Mouse (Mus musculus): ENCODE measurements around the gene S100pbp.

Gene S100pbp

DNA sequence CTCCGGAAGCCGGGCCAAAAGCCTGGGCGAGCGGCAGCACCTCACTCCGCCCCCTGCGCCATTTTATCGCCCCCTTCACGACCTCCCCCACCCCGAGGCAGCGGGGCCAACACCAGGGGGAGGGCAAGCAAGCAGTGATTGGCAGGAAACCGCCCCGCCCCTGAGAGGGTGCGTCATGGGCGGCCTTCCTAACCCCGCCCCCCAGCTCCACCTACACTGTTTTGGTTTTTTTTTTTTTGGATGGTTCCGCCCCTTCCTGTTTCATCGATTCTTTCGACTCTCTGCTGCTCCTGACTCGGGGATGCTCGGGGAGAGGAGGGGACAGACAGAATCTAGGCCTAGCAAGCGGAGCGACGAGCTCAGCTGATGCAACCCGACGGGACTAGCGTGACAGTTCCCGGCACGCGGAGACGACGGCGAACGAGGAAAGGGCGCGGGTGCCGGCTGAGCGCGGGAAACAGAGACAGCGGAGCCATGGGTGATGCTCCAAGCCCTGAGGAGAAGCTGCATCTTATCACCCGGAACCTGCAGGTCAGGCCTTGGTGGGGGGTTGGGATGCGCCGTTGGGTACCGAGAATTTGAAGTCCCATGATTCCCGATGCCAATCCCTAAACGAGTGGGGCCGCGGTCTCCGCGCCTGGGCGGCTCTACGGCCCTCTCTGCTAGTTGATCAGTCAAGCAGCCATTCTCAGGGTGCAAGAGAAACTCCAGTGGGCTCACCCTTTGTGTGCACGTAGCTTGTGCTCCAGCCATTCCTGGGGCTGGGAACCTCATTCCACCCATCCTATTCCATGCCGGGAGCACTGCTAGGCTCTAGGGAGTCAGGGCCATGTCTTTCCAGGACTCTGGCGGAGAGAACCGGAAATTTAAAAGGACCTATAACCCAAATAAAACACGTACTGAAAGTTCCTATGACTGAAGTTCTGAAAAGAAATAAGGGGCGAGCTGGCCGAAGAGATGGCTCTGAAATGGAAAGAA lies at the start of gene S100pbp, which contains the start of gene Yars:
Gene S100pbp, minus strand, starts transcription at position 186 of the 978 bp plus-strand sequence.
Gene Yars, plus strand, starts transcription at position 219 of the 978 bp plus-strand sequence.
- peak; percentile 99 for DNase-seq (ENCODE audit: low spot score)

DNA sequence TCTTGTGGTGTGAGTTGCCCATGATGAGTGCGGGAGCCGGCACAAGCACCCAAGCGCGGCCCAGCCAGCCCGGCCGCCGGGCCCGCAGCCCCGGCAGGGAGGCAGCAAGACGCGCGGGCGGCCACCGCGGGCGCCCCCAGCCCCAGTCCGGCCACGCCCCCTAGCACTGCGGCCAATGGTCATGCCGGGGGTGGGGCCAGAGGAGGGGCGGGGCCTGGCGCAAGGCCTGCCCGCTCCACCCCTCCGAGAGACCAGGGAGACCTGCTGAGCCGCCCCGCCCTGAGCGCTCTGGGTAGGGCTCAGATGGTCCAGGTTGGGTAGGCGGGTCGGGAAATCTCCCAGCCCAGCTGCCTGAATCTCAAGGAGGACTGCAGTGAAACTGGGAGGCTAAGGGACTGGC lies 49.5 kb upstream of the S100pbp start:
- peak; percentile 90 for DNase-seq (ENCODE audit: low spot score)

DNA sequence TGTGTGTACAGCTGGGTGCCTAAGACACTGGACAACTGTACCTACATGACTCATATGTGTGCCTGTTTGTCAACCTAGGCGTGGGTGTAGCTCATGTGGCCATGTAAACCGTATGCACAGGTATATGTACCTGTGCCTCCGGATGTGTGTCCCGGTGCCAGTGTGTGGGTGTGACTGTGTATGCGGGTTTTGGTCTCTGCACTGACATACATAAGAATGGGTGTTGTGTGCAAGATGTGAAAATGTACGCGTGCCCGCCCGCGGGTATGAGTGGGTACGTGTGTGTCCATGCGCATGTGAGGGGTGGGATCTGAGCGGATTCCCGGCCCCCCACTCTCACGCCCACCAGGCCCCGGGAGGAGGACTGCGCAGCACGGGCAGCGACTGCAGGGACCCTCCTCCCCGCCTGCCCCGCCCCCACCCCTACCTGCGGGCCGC lies 49.1 kb upstream of the S100pbp start:
- DNase-seq (ENCODE audit: low spot score), result peak; percentile 42

DNA sequence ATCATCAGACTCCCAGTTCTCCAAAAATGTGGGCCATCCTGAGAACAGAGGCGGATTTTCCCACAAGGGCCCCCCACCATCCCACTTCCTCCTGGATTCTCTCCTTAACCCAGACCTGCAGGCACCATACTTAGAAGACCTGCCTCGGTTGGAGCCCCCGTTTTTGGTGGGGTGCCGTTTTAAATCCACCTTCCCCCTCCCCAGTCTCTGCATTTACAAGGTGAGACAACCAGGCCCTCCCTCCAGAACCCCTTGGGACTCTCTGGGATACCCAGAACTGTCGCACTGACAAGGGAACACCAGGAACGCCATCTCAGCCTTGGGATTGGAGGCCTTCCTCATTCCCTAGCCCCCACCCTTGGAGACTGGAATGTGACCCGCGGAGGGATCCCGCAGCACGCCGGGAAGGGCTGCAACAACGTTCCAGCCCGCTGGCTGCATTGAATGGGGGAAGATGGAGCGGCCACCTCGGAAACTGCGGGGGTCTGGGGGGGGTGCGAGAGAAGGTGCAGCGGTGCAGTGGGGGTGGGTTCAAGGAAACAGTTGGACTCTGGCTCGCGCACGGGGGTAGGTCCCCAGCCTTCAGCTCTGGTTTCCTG lies 48.4 kb upstream of the S100pbp start:
- DNase-seq (ENCODE audit: low spot score), result peak; percentile 76

DNA sequence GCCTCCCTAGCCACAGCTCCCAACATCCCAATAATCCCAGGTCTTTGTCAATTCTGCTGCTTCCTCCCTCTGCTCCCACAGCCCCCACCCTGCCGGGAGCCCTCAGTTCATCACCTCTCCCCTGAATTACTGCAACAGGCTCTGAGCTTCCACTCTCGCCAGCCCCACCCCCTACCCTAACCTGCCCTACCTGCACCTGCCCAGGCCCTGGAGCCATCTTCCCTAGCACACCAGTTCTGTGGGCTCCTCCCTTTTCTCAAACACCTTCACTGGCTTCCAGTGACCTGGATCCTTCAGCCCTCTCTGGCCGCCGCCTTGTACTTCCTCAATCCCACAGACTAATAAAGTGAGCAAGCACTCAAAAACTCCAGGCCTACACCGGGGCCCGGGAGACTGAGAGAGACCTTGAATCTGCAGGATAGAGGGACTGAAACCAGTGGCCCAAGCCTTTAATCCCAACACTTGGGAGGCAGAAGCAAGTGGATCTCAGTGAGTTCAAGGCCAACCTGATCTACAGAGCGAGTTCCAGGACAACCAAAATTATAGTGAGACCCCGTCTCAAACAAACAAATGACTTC lies 46.8 kb upstream of the S100pbp start:
- no peak for DNase-seq (ENCODE audit: low spot score)

DNA sequence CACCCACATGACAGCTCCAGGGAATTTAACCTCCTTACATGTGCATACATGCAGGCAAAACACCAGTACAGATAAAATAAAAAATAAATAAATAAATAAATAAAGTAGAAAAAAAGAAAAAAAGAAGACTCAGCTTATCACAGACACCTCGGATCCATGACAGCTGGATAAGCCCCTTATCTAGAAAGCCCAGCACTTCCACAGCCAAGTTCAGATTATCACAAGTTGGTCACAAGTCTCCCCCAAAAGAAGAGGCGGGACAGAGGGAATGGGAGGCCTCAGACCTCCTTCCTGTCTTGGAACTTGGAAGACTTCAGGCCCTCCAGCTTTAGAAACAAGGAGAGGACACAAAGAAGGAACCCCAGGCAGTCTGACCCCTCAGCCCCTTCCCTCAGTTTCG lies 45.6 kb upstream of the S100pbp start:
- DNase-seq (ENCODE audit: low spot score), result no peak

DNA sequence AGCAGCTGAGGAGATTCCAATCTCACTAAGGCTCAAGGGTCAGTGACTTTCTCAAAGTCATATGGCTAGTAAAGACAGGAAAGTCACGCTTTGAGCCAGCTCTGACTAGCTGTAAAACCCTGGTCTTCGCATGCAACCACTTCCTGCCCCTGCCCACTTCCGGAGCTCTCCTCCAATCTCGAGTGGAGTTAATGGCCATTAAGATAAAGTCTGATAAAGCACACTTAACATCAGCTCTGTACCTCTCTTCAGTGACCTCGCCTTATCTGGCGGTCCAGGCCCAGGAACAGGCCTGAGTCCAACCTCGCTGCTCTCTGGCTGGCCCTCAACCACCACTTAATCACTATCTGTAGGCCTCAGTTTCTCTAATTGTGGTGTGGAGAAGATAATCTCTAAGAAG lies 45.0 kb upstream of the S100pbp start:
- no peak for DNase-seq (ENCODE audit: low spot score)

DNA sequence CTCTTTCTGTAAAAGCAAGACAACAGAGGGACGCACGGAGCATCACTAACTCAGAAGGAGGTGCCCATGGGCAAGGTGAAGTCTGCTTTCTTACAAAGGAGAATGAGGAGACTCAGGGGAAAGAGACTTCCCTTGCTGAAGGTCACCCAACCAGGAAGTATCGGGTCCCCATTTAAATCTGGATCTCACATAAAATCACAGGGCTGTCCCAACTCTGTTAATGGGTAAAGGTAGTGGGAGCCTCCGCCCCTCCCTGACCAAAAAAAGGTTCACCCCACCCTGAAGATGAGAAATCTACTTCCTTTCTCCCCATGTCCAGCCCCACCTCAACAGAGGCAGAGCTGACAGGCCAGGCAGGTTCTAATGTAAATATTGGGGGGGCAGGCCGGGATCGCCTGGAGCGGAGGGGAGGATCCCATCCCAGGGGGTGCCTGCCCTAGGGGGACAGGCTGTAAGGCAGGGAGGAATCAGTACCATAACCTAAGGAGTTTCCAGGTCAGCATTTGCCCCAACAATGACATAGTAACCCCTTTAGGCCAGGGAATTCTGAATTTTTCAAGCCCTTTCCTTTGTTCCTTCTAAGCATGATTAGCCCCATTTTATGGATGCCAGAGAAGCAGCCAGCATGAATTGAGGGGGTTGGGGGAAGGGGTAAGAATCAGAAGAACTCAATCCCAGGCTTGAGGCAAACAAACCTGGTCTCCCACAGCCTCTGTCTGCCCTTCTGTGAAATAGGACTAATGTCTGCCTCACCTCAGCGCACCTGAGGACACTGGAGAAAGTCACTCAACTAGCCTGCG lies 43.2 kb upstream of the S100pbp start:
- DNase-seq (ENCODE audit: low spot score), result no peak

DNA sequence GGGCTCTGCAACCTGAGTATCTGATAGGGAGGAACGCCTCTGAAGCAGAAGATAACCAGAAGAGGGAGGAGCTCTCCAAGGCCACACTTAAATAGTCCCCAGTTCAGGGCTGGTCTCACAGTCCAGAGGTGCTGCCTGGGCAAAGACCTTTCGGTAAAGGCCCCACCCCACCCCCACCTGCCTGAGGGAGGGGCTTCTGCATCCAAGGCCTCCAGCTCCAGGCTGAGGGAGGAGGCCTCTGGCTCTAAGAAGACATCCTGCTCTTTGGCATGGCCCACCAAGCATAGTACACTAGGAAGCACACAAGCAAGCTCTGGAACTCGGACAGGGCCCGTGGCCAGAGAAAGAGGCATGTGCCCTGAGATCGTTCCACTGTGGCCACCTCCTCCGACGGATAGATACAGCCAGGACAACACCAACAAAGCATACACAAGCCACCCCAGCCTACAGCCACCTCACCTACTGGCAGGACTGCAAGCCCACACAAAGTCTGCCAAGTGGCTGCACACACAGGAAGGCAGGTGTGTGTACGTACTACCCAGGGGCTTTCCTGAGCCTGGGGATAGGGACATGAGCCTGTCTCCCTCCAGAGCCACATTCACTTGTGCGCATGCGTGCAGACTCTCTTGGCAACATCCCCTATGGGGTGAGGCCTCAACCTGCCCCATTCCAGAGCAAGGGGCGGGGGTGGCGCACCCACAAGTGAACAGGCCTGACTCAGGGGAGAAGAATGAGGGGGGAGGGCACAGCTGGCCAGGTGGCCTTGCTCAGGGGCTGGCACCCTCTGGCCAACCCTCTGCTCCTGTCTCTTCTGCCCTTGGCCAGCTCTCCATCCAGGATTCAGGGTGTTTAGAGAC lies 42.3 kb upstream of the S100pbp start:
- DNase-seq (ENCODE audit: low spot score), result no peak

DNA sequence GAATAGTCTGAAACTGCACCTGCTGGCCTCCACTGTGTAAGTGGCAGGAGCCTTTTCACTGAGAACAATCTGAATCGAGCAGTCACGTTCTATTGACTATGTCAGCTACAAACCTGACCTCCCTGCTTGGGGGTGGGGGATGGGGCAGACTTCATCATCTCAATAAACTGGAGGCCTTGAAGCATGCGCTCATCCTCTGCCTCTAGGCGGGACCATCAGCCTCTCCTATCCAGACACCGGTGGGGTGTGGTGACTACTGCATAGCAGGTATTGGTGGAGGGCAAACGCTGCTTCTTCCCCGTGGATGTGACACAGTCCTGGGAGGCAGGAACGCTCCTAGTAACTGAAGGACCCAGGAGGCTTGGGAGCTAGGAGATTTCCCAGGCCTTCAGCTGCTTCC lies 41.4 kb upstream of the S100pbp start:
- no peak for DNase-seq (ENCODE audit: low spot score)

DNA sequence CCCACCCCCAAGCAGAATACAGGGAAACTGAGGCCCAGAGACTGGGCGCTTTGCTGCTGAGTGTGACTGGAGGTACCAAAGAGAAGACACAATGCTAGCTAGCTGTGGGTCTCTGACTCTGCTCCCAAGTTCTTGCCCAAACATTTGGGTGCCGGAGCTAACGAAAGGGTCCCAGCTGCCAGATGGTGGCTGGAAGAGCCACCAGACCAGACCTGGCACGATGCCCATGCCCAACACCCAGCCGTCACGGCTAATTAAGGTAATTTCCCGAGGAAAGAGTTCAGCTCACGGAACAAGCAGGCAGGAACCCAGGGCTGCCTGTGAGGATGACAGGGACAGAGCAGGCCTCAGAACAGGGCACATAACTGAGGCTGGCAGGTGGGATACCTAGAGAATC lies 38.5 kb upstream of the S100pbp start:
- DNase-seq (ENCODE audit: low spot score), result no peak

DNA sequence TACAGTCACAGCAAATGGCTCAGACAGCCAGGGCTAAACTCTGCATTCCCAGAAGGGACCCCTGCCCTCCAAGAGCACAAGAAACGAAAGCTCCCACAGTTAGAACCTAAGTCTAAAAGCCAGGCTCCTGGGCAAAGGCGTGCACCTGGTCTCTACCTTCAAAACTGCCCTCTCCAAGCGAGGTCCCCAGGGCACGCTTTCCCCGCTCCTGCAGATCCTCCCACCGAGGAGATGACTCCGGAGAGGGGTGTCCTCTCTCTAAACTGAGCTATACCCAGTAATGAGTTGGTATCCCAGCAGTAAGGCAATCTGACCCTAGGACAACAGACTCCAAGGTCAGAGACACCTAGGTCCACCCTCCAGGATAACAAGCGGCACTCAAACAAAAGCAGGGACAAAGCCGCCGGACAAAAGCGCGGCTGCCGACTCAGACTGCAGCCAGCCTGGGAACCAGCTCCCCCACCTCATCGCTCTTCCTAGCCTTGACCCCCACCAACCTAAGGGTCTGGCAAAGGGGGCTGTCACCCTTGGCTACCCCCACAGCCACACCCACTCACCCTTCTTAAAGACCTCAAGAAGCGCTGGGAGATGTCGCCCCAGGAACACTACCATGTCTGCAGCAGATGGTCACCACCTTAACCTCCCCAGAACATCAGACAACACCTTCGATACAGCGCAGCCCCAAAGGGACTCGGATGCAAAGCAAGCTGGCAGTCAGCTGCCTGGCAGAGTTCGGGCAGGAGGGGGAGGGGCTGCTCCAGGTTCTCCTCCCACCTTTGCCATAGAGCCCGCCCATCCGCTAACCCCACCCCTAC lies 37.9 kb upstream of the S100pbp start:
- no peak for DNase-seq (ENCODE audit: low spot score)

DNA sequence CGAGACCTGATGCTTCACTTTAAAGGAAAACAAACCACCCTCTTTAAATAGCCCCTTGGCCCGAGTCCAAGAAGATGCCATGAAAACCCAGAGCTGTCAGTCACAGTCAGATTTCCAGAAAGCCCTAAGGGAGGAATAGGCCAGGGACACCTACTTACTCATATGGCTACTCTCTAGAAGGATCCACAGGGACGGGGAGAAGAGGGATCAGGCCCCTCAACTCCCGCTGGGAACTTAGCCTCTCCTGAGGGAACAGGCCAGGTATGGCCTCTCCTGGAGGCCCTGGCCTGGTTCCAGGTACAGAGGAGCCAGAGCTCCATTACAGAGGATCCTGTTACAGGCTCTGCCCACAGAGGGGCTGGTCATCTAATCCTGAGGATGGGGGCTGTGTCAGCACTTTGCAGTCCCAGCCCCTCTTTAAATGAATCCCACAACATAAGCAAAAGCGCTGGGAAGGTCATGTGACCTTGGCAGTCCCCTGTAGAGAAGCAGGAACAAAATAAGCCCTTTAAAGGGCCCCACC lies 37.0 kb upstream of the S100pbp start:
- DNase-seq (ENCODE audit: low spot score), result no peak

DNA sequence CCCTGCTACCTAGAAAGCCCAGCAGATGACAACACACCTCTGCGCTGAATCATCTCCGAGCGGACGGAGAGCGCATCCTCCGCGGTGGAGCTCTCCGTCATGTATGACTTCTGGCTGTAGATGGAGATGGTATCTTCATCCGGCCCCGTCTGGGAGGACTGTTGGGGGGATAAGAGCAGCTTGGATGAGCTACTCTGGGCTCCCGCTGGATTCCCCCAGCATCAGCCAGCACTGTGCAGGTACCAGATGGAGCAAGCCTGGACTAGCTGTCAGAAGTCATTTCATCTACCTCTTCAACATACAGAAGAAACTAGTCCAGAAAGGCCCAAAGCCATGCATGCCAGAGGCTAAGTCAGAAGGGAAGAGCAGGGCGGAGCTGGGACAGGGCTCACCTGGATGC lies 35.8 kb upstream of the S100pbp start:
- DNase-seq (ENCODE audit: low spot score), result no peak

DNA sequence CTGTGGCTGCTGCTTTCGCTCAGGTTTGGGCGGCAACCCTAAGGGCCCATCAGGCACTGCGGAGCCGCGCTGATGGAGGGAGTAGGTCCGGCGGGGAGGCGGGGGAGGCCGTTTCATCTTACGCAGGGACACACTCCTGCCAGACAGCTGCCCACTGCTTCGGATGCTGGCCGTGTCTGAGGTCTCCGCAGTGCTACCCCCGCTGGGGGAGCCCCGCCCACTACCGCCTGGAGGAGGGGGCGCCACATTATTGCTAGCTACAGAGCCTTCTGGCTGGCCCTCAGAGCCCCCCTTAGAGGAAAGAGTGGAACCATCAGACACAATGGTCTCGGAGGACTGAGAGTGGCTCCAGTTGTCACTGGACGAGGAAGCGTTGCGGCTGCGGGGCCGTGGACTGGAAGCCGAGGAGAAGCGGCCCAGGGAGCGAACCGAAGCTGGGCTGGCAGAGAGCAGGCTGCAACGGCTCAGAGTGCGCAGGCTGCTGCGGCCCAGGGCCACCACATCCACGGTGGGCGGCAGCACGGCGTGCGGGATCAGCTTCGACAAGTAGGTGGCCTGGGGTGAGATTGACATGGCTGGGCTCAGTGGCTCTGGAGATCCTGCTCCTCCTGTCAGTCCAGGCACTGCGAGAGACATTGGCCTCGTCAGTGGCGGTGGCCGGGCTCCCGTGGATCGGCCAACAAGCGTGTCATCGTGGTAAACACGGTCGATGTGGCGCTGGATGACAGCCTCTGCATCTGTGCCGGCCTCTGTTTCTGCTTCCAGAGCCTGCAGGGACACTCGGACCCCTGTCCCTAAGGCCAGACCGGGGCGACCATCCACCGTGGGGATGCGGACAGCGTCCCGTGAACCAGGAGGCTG lies 34.1 kb upstream of the S100pbp start:
- DNase-seq (ENCODE audit: low spot score), result peak; percentile 62

DNA sequence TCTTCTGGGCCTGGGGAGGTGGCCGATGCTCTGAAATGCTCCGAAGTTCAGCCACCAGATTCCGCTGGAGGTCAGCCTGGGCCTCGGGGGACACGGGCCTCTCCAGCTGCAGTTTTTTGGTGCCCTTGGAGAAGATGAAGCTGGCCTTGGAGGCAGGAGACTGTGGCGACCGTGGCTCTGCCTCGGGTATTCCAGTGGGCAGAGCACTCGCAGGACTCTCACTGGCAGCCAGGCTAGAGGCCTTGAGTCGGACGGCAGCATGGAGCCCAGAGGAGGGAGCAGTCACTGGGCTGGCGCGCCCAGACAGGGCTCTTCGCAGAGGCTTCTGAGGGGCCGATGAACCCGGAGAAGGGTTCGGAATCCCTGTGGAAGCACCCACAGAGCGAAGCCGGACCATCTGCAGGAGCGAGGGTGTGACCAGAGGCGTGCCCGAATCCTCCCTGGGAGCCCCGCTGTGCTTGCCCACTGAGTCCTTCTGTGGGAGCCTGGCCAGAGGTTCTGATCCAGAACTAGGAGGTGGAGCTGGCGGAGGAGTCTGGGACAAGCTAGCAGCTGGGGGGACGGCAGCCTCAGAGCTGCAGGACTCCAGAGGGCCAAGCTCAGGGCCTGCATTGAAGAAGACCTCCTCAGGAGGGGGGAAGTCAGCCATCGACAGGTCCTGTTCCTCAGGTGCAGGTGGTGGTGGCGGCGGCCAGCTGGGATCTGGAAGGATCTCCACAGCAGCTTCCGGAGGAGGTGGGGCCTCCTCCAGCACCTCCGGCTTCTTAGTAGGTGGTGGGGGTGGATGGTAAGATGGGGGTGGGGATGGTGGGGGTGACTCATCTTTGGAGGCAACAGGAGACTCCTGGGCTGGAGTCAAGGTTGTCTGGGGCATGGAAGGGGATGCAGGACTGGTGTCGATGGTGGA lies 32.7 kb upstream of the S100pbp start:
- no peak for DNase-seq (ENCODE audit: low spot score)

DNA sequence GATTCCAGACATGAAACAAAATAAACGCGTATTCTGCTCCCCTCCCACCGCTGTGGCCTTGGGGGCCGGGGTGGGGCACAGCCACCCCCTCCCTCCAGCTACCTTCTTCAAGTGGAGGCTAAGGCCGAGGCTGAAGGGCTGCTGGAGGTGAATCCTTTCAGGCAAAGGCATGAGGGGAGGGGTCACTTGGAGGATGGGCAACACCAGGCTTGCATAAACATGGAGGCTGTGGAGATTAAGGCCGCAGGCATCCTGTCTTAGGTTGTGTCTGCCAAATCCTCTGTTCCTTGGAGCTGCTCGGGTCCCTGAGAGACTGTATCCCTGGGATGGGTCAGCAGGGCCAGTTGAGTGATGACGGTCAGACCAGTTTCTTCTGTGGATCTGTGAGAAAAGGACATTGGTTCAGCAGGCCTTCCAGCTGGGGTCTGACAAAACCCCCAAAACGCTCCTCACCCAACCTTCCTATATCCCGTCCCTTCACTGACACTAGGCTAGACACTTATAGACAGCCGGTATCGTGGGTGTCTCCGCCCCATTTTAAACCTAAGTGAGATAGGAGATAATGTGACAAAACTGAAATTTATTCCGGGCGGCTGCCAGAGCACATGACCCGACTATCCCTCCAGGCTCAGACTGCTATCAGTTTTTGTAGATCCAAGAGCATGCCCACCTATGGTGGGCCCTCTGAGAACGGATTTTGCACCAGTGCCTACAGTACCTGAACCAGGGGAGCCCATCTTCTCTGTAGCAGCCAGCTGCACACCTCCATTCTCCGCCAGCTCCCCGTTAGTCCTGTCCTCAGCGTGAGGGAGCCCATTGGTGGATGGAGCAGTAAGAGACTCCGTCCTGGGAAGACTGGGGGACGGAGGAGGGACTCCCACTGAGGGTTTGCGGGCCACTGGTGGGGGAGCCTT lies 31.8 kb upstream of the S100pbp start:
- no peak for DNase-seq (ENCODE audit: low spot score)
